Mouse (Mus musculus): ENCODE measurements at regions not wholly inside any gene's neighbourhood (a gene's known extent, or its start where the extent isn't known, plus 50 kb on each side); places are given as distances from the start of the nearest gene placed in this dataset.

GRCm38 (mm10) chr13:107831221-107831681, 213.0 kb upstream of the Smim15 start:
- under 1% methylated on average over 17 of the region's 17 CpGs for WGBS
- H3K4me1 ChIP-seq (ENCODE audit: insufficient read depth): peaks cover 7% of the 10 kb centered on the region; the same call in 1 of the 2 replicates
- TF ChIP-seq CTCF (IDR thresholded peaks at IDR 0.05; ENCODE audit: low read depth): no peak
- DNase-seq: peak; percentile 100
- H3K4me2 ChIP-seq: peak overlapping the region; percentile 45
- no peak overlapping the region for H3K9ac ChIP-seq
- H3K27me3 ChIP-seq (ENCODE audit: insufficient read depth, low read length): no peaks in the 10 kb centered on the region
- H3K36me3 ChIP-seq (ENCODE audit: insufficient read depth): no peaks in the 10 kb centered on the region
- ATAC-seq (ENCODE audit: insufficient read depth): peak; percentile 100
- H3K9me3 ChIP-seq (ENCODE audit: low read depth, low read length): no peaks in the 10 kb centered on the region
- no peak overlapping the region for H3K27ac ChIP-seq (ENCODE audit: low read depth)
- peak overlapping the region; percentile 17 for H3K4me3 ChIP-seq (ENCODE audit: low read depth, low read length)

GRCm38 (mm10) chr13:107830281-107830680, 214.0 kb upstream of the Smim15 start:
- Histone ChIP-seq H3K4me3 (ENCODE audit: low read depth, low read length) (peak overlapping the region; percentile 17), H3K9me3 (ENCODE audit: low read depth, low read length) (no peaks in the 10 kb centered on the region), H3K36me3 (ENCODE audit: insufficient read depth) (no peaks in the 10 kb centered on the region), H3K27ac (ENCODE audit: low read depth) (no peak overlapping the region), H3K4me1 (ENCODE audit: insufficient read depth) (peaks cover 7% of the 10 kb centered on the region; the same call in 1 of the 2 replicates), H3K9ac (no peak overlapping the region), H3K27me3 (ENCODE audit: insufficient read depth, low read length) (no peaks in the 10 kb centered on the region), H3K4me2 (peak overlapping the region; percentile 45; the same call in 1 of the 2 replicates)
- ATAC-seq (ENCODE audit: insufficient read depth): no peak
- DNase-seq: no peak
- no peak for TF ChIP-seq CTCF (IDR thresholded peaks at IDR 0.05; ENCODE audit: low read depth)
- WGBS: 52% methylated on average over 2 of the region's 2 CpGs

- DNase-seq (no peak), ATAC-seq (ENCODE audit: insufficient read depth) (no peak)
- Histone ChIP-seq H3K9me3 (ENCODE audit: low read depth, low read length) (no peaks in the 10 kb centered on the region), H3K4me3 (ENCODE audit: low read depth, low read length) (no peak overlapping the region), H3K36me3 (ENCODE audit: insufficient read depth) (no peaks in the 10 kb centered on the region), H3K27me3 (ENCODE audit: insufficient read depth, low read length) (no peaks in the 10 kb centered on the region), H3K4me2 (no peak overlapping the region), H3K27ac (ENCODE audit: low read depth) (no peak overlapping the region), H3K9ac (no peak overlapping the region), H3K4me1 (ENCODE audit: insufficient read depth) (peaks cover 7% of the 10 kb centered on the region; the same call in 1 of the 2 replicates)
- WGBS: 89% methylated on average over 4 of the region's 4 CpGs
- TF ChIP-seq CTCF (IDR thresholded peaks at IDR 0.05; ENCODE audit: low read depth): no peak
Observed at GRCm38 (mm10) chr13:107829861-107830260, 214.4 kb upstream of the Smim15 start.

DNA sequence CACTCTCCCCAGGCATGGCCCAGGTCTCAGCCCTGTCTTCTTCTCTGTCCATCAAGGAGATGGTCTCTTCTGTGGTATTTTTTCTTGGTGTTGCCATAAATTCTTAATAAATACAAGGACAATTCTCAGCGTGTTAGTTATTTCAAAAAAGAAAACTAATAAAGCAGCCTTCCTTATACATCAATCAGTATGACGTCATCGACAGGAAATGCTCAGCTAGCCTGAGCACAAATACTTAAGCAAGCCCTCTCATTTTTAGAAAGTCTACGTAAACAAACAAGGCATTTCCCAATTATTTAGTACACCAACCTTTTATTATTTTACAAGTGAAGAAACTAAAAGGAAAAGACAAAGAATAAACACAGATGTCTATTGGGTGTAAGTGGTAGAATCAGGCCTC, 218.6 kb upstream of the Smim15 start:
- Histone ChIP-seq H3K4me1 (ENCODE audit: insufficient read depth) (0 out of 2 replicates have a peak, but pooled peaks cover 3% of the 10 kb centered on the region), H3K9me3 (ENCODE audit: low read depth, low read length) (no peaks in the 10 kb centered on the region), H3K4me2 (no peak overlapping the region), H3K27ac (ENCODE audit: low read depth) (no peak overlapping the region), H3K36me3 (ENCODE audit: insufficient read depth) (no peaks in the 10 kb centered on the region), H3K4me3 (ENCODE audit: low read depth, low read length) (no peak overlapping the region), H3K9ac (no peak overlapping the region), H3K27me3 (ENCODE audit: insufficient read depth, low read length) (no peaks in the 10 kb centered on the region)
- ATAC-seq (ENCODE audit: insufficient read depth) (no peak), DNase-seq (no peak)
- TF ChIP-seq CTCF (IDR thresholded peaks at IDR 0.05; ENCODE audit: low read depth): no peak
- 71% methylated on average over 4 of the region's 4 CpGs for WGBS

GRCm38 (mm10) chr13:107823342-107823741, 220.9 kb upstream of the Smim15 start:
- H3K4me1 ChIP-seq (ENCODE audit: insufficient read depth): 0 out of 2 replicates have a peak, but pooled peaks cover 3% of the 10 kb centered on the region
- TF ChIP-seq CTCF (IDR thresholded peaks at IDR 0.05; ENCODE audit: low read depth): no peak
- ATAC-seq (ENCODE audit: insufficient read depth) (no peak), DNase-seq (no peak)
- no peak overlapping the region for H3K4me2 ChIP-seq
- WGBS: 64% methylated on average over 1 of the region's 1 CpGs
- no peaks in the 10 kb centered on the region for H3K36me3 ChIP-seq (ENCODE audit: insufficient read depth)
- no peak overlapping the region for H3K9ac ChIP-seq
- no peaks in the 10 kb centered on the region for H3K9me3 ChIP-seq (ENCODE audit: low read depth, low read length)
- H3K27ac ChIP-seq (ENCODE audit: low read depth): no peak overlapping the region
- H3K4me3 ChIP-seq (ENCODE audit: low read depth, low read length): no peak overlapping the region
- no peaks in the 10 kb centered on the region for H3K27me3 ChIP-seq (ENCODE audit: insufficient read depth, low read length)

DNA sequence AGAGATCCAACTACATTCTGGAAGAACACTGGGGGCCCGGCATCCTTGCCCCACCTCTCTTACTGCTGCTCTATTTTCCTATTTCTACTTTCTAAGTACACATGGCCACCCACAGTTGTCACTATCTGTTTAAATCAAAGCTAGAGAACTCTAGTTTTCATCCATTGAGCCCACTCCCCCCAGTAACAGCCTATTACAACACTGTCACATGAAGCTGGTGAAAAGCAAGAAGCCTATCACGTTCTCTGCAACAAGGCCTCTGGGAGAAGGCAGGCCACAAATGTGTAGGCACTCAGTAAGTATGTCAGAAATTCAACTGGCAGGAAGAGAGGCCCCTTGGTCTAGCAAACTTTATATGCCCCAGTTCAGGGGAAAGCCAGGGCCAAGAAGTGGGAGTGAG, 222.0 kb upstream of the Smim15 start:
- ATAC-seq (ENCODE audit: insufficient read depth) (no peak), DNase-seq (no peak)
- Histone ChIP-seq H3K27ac (ENCODE audit: low read depth) (no peak overlapping the region), H3K9ac (no peak overlapping the region), H3K27me3 (ENCODE audit: insufficient read depth, low read length) (no peaks in the 10 kb centered on the region), H3K4me2 (no peak overlapping the region), H3K4me1 (ENCODE audit: insufficient read depth) (0 out of 2 replicates have a peak, but pooled peaks cover 3% of the 10 kb centered on the region), H3K36me3 (ENCODE audit: insufficient read depth) (no peaks in the 10 kb centered on the region), H3K4me3 (ENCODE audit: low read depth, low read length) (no peak overlapping the region), H3K9me3 (ENCODE audit: low read depth, low read length) (no peaks in the 10 kb centered on the region)
- 54% methylated on average over 2 of the region's 2 CpGs for WGBS
- TF ChIP-seq CTCF (IDR thresholded peaks at IDR 0.05; ENCODE audit: low read depth): no peak

DNA sequence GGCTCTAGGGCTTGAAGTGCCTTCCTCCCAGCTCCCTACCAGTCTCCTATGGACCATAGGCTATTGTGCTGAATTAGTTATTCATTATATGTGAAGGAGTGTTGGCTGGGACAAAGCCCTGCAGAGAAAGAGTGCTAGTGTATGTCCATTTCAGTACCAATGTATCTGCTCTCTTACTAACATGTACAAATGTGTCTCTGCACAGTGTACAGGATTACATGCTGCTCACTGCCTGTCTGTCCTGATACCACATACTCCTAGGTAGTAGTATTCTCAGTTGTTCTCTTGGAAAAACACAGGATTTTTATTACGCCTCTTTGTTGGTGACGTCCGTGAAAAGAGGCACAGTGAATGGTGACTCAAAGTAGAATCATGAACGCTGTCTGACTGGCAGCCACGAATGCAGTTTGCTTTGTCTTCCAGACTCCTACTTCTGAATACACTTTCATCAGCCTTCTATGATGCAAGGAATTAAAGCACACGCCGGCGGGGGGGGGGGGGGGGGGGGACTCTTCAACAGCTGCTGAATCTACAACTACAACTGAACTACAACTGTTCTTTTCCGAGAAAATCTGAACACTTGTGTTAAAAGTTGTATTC, 230.6 kb upstream of the Smim15 start:
- WGBS: 55% methylated on average over 9 of the region's 9 CpGs
- no peak overlapping the region for H3K4me2 ChIP-seq
- no peak for TF ChIP-seq CTCF (IDR thresholded peaks at IDR 0.05; ENCODE audit: low read depth)

More for the DNA sequence above, 230.6 kb upstream of the Smim15 start:
- DNase-seq (no peak), ATAC-seq (ENCODE audit: insufficient read depth) (no peak)
- H3K36me3 ChIP-seq (ENCODE audit: insufficient read depth): no peaks in the 10 kb centered on the region
- H3K9ac ChIP-seq: no peak overlapping the region
- H3K4me1 ChIP-seq (ENCODE audit: insufficient read depth): peaks cover 24% of the 10 kb centered on the region
- H3K9me3 ChIP-seq (ENCODE audit: low read depth, low read length): no peaks in the 10 kb centered on the region
- no peaks in the 10 kb centered on the region for H3K27me3 ChIP-seq (ENCODE audit: insufficient read depth, low read length)
- no peak overlapping the region for H3K27ac ChIP-seq (ENCODE audit: low read depth)
- H3K4me3 ChIP-seq (ENCODE audit: low read depth, low read length): no peak overlapping the region

All from lung, embryonic 14.5 days (tissue).